Mouse (Mus musculus) liver, postnatal 0 days (tissue): ENCODE results near the gene Rhoc.

Experiments
- CTCF ChIP-seq: sonication (generic); IDR thresholded peaks from 2 replicates; pipeline ENCODE4 v1.5.1; 2016; ENCODE audit warnings: antibody characterized with exemption, low read depth
- EP300 ChIP-seq: IDR thresholded peaks from 2 replicates; pipeline ENCODE4 v1.6.1; 2016; ENCODE audit warnings: antibody characterized with exemption, low read depth, mild to moderate bottlenecking

DNA sequence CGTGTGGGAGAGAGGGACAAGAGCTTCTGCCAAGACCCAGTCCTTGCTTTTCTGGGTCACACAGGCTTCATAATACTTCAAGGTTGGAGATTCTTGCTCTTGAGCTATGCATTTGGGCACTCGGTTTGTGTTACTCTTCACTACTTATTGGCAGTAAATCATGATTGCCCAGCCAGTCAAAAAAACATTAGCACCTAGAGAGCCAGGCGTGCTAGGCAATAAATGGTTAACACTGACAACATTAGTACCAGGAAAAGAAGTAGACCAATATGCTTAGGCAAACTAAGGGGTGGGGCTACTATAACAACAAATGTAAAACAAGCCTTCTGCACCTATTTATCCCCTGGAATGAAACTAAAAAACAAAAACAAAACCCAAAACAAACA is 30.6 kb downstream of the Rhoc start:
- no peak for TF ChIP-seq CTCF
- no peak for TF ChIP-seq EP300
